Mouse (Mus musculus) forebrain, embryonic 11.5 days (tissue): ENCODE results near the gene Irf7. TPM values are rescaled to one million over a fixed set of nuclear protein-coding genes. Genes with fewer than 3 reads are reported as not detected.
"Not testable (repeated sequence)": the region's sequence is repeated elsewhere in the genome, so short reads cannot be mapped to it uniquely, and the experiment has no call there.

Source experiments
- ATAC-seq: fragments of 200-750 bp; cut with Nextera tagmentation; replicated peaks from 2 replicates; pipeline ENCODE4 v1.8.0; 2017; ENCODE audit warnings: moderate TSS enrichment; ENCODE audit not compliant: low FRiP score
- DNase-seq: peaks from one replicate; pipeline ENCODE4 v3.0.0-alpha.2; 2017; ENCODE audit warnings: low spot score
- H3K27ac ChIP-seq: fragments of 300-500 bp; sonication (generic); 2 replicates; pipeline ENCODE4 v1.5.1; 2014; ENCODE audit warnings: low read depth, low read length
- H3K27me3 ChIP-seq: fragments of 300-500 bp; sonication (generic); 2 replicates; pipeline ENCODE4 v1.6.1; 2014; ENCODE audit warnings: mild to moderate bottlenecking, low read length, mixed read lengths; ENCODE audit not compliant: control insufficient read depth, insufficient read depth
- H3K36me3 ChIP-seq: fragments of 300-500 bp; sonication (generic); 2 replicates; pipeline ENCODE4 v1.6.1; 2014; ENCODE audit warnings: mild to moderate bottlenecking, low read length, moderate library complexity, mixed read lengths; ENCODE audit not compliant: control insufficient read depth, insufficient read depth
- H3K4me1 ChIP-seq: fragments of 300-500 bp; sonication (generic); replicated peaks from 2 replicates; pipeline ENCODE4 v1.6.1; 2014; ENCODE audit warnings: low read length, mixed read lengths; ENCODE audit not compliant: control insufficient read depth, insufficient read depth
- H3K4me2 ChIP-seq: fragments of 300-500 bp; sonication (generic); 2 replicates; pipeline ENCODE4 v1.6.1; 2014; ENCODE audit warnings: low read depth, mild to moderate bottlenecking, low read length, moderate library complexity, mixed read lengths; ENCODE audit not compliant: severe bottlenecking
- H3K4me3 ChIP-seq: fragments of 300-500 bp; sonication (generic); 2 replicates; pipeline ENCODE4 v1.5.1; 2014; ENCODE audit warnings: low read depth, low read length
- H3K9ac ChIP-seq: fragments of 300-500 bp; sonication (generic); 2 replicates; pipeline ENCODE4 v1.6.1; 2014; ENCODE audit warnings: low read length
- H3K9me3 ChIP-seq: fragments of 300-500 bp; sonication (generic); 2 replicates; pipeline ENCODE4 v1.6.1; 2016; ENCODE audit warnings: low read length, mixed read lengths; ENCODE audit not compliant: control insufficient read depth
- WGBS: fragments of 180-500 bp; shearing (Covaris S2); extraction: QIAGEN DNeasy Blood & Tissue Kit; methylation state at CpG from one replicate; pipeline ENCODE4 v1.1.7; 2014; 5-methylcytosine and 5-hydroxymethylcytosine counted together
- polyA plus RNA-seq: library from polyadenylated mRNA; unstranded; fragments of >200 nt; fragmentation: Nextera tagmentation; extraction: Ambion mirVana; gene quantifications from 2 replicates; pipeline ENCODE4 v1.2.1, GENCODE M21; 2014

Gene Irf7
- polyA plus RNA-seq, 1 experiment from 2014 or later, result 0.57 TPM

- 39% methylated on average over 12 of the region's 12 CpGs for WGBS
- Histone ChIP-seq H3K4me1 (peaks cover 5% of the 10 kb centered on the region; the same call in 1 of the 2 replicates), H3K4me2 (no peak overlapping the region), H3K9ac (no peak overlapping the region), H3K9me3 (no peaks in the 10 kb centered on the region), H3K4me3 (no peak overlapping the region), H3K36me3 (peaks cover 10% of the 10 kb centered on the region; the same call in 1 of the 2 replicates), H3K27ac (no peak overlapping the region), H3K27me3 (no peaks in the 10 kb centered on the region)
- peak; percentile 65 for DNase-seq
- ATAC-seq, result peak; percentile 54
These were observed 1.4 kb downstream of the Irf7 start for GRCm38 (mm10) chr7:141264761-141265410.

- DNase-seq, result no peak
- 79% methylated on average over 11 of the region's 11 CpGs for WGBS
- no peak for ATAC-seq
These were observed 2.1 kb downstream of the Irf7 start for GRCm38 (mm10) chr7:141264041-141264700.

GRCm38 (mm10) chr7:141263640-141264039 lies 2.6 kb downstream of the Irf7 start:
- Histone ChIP-seq H3K4me2 (no peak overlapping the region), H3K27me3 (no peaks in the 10 kb centered on the region), H3K9ac (no peak overlapping the region), H3K27ac (no peak overlapping the region), H3K36me3 (peaks cover 10% of the 10 kb centered on the region; the same call in 1 of the 2 replicates), H3K4me1 (peaks cover 5% of the 10 kb centered on the region; the same call in 1 of the 2 replicates), H3K4me3 (no peak overlapping the region), H3K9me3 (no peaks in the 10 kb centered on the region)
- no peak for ATAC-seq
- WGBS, result 93% methylated on average over 13 of the region's 13 CpGs
- DNase-seq, result no peak

More at GRCm38 (mm10) chr7:141264041-141264700, 2.1 kb downstream of the Irf7 start:
- Histone ChIP-seq H3K27ac (no peak overlapping the region), H3K27me3 (no peaks in the 10 kb centered on the region), H3K9me3 (no peaks in the 10 kb centered on the region), H3K4me1 (peaks cover 5% of the 10 kb centered on the region; the same call in 1 of the 2 replicates), H3K4me2 (no peak overlapping the region), H3K4me3 (no peak overlapping the region), H3K36me3 (peaks cover 10% of the 10 kb centered on the region; the same call in 1 of the 2 replicates), H3K9ac (no peak overlapping the region)

- Histone ChIP-seq H3K27me3 (no peaks in the 10 kb centered on the region), H3K4me3 (no peak overlapping the region), H3K27ac (no peak overlapping the region), H3K9me3 (no peaks in the 10 kb centered on the region), H3K36me3 (peaks cover 18% of the 10 kb centered on the region; the same call in 1 of the 2 replicates), H3K4me1 (peaks cover 5% of the 10 kb centered on the region; the same call in 1 of the 2 replicates), H3K9ac (no peak overlapping the region), H3K4me2 (no peak overlapping the region)
- 89% methylated on average over 3 of the region's 3 CpGs for WGBS
- DNase-seq (no peak), ATAC-seq (no peak)
These were observed 4.8 kb downstream of the Irf7 start for GRCm38 (mm10) chr7:141261480-141261879.

- 93% methylated on average over 10 of the region's 10 CpGs for WGBS
- no peaks in the 10 kb centered on the region for H3K9me3 ChIP-seq
- H3K36me3 ChIP-seq, result peaks cover 17% of the 10 kb centered on the region; the same call in 1 of the 2 replicates
- no peak for ATAC-seq
- H3K27ac ChIP-seq, result no peak overlapping the region
- no peak overlapping the region for H3K4me2 ChIP-seq
- H3K27me3 ChIP-seq, result no peaks in the 10 kb centered on the region
- H3K9ac ChIP-seq, result no peak overlapping the region
- no peaks in the 10 kb centered on the region for H3K4me1 ChIP-seq
- H3K4me3 ChIP-seq, result no peak overlapping the region
- no peak for DNase-seq
These were observed 10.1 kb downstream of the Irf7 start for GRCm38 (mm10) chr7:141256159-141256558.

- not testable (repeated sequence) for DNase-seq, H3K4me1 ChIP-seq, H3K9me3 ChIP-seq, ATAC-seq, H3K4me3 ChIP-seq, H3K27me3 ChIP-seq, H3K4me2 ChIP-seq, H3K9ac ChIP-seq, H3K27ac ChIP-seq
- peaks cover 21% of the 10 kb centered on the region for H3K36me3 ChIP-seq
- WGBS, result 91% methylated on average over 4 of the region's 4 CpGs
These were observed 15.8 kb downstream of the Irf7 start for GRCm38 (mm10) chr7:141250486-141250885.

- H3K9me3 ChIP-seq, result no peaks in the 10 kb centered on the region
- peaks cover 8% of the 10 kb centered on the region; the same call in 1 of the 2 replicates for H3K36me3 ChIP-seq
- WGBS, result 91% methylated on average over 8 of the region's 10 CpGs
- H3K4me1 ChIP-seq, result peaks cover 7% of the 10 kb centered on the region
- H3K4me2 ChIP-seq, result no peak overlapping the region
- no peak overlapping the region for H3K4me3 ChIP-seq
- no peak overlapping the region for H3K9ac ChIP-seq
- DNase-seq (no peak), ATAC-seq (no peak)
- H3K27ac ChIP-seq, result no peak overlapping the region
- H3K27me3 ChIP-seq, result no peaks in the 10 kb centered on the region
These were observed 34.7 kb downstream of the Irf7 start for GRCm38 (mm10) chr7:141231551-141231950.

- DNase-seq (no peak), ATAC-seq (no peak)
- 96% methylated on average over 3 of the region's 3 CpGs for WGBS
- Histone ChIP-seq H3K4me3 (no peak overlapping the region), H3K9ac (no peak overlapping the region), H3K4me2 (no peak overlapping the region), H3K9me3 (no peaks in the 10 kb centered on the region), H3K4me1 (peaks cover 7% of the 10 kb centered on the region), H3K27me3 (no peaks in the 10 kb centered on the region), H3K36me3 (peaks cover 8% of the 10 kb centered on the region; the same call in 1 of the 2 replicates), H3K27ac (no peak overlapping the region)
These were observed 35.2 kb downstream of the Irf7 start for GRCm38 (mm10) chr7:141231111-141231510.
